Mouse (Mus musculus) liver, embryonic 14.5 days (tissue): ENCODE measurements around the gene Dhrs7c. TPM values are rescaled to one million over a fixed set of nuclear protein-coding genes. Genes with fewer than 3 reads are reported as not detected.

ENCODE experiments used
- ATAC-seq: fragments of 200-750 bp; cut with Nextera tagmentation; 2 replicates; pipeline ENCODE4 v1.8.0; 2017; ENCODE audit warnings: moderate number of reproducible peaks, mild to moderate bottlenecking, moderate library complexity; ENCODE audit not compliant: insufficient read depth
- DNase-seq, 3 experiments: peaks; one replicate each; pipeline ENCODE4 v3.0.0-alpha.2; 2012 to 2013; ENCODE audit warnings: low read depth in 3 of 3, low spot score in 3 of 3
- H3K27ac ChIP-seq: fragments of 300-500 bp; sonication (generic); 2 replicates; pipeline ENCODE4 v1.5.1; 2014; ENCODE audit warnings: moderate library complexity, mild to moderate bottlenecking, control low read depth, inconsistent platforms
- H3K27me3 ChIP-seq: fragments of 300-500 bp; sonication (generic); 2 replicates; pipeline ENCODE4 v1.6.1; 2014; ENCODE audit warnings: mild to moderate bottlenecking, low read length, moderate library complexity; ENCODE audit not compliant: control insufficient read depth, insufficient read depth
- H3K36me3 ChIP-seq: fragments of 300-500 bp; sonication (generic); replicated peaks from 2 replicates; pipeline ENCODE4 v1.6.1; 2014; ENCODE audit warnings: low read depth; ENCODE audit not compliant: control insufficient read depth, insufficient read depth
- H3K4me1 ChIP-seq, 2 experiments: fragments of 200-500 bp in 1 of 2; fragments of 300-500 bp in 1 of 2; sonication (generic) in 1 of 2; replicated peaks; 2 replicates each; pipeline ENCODE4 v1.6.1; 2012 to 2014; ENCODE audit warnings: antibody characterized with exemption in 1 of 2, inconsistent platforms in 1 of 2, low read length in 1 of 2; ENCODE audit not compliant: control insufficient read depth in 2 of 2, insufficient read depth in 2 of 2
- H3K4me2 ChIP-seq: fragments of 300-500 bp; sonication (generic); 2 replicates; pipeline ENCODE4 v1.6.1; 2014; ENCODE audit warnings: low read depth, mild to moderate bottlenecking, control low read depth, moderate library complexity
- H3K4me3 ChIP-seq, 2 experiments: fragments of 200-500 bp in 1 of 2; fragments of 300-500 bp in 1 of 2; sonication (generic) in 1 of 2; 2 replicates each; pipeline ENCODE4 v1.5.1; 2012 to 2014; ENCODE audit warnings: low read depth in 2 of 2, low read length in 2 of 2, mild to moderate bottlenecking in 2 of 2, control low read depth in 1 of 2, inconsistent platforms in 1 of 2, moderate library complexity in 1 of 2; ENCODE audit not compliant: insufficient read depth in 1 of 2
- H3K9ac ChIP-seq: fragments of 300-500 bp; sonication (generic); replicated peaks from 2 replicates; pipeline ENCODE4 v1.6.1; 2014; ENCODE audit warnings: mild to moderate bottlenecking, control low read depth, moderate library complexity
- H3K9me3 ChIP-seq: fragments of 300-500 bp; sonication (generic); 2 replicates; pipeline ENCODE4 v1.6.1; 2016; ENCODE audit warnings: low read length, mixed read lengths; ENCODE audit not compliant: control insufficient read depth
- CTCF ChIP-seq: IDR thresholded peaks from 2 replicates; pipeline ENCODE4 v1.5.1; 2016; ENCODE audit warnings: antibody characterized with exemption, low read depth, control low read depth
- EP300 ChIP-seq: IDR thresholded peaks from 2 replicates; pipeline ENCODE4 v1.6.1; 2016; ENCODE audit warnings: antibody characterized with exemption, low read depth
- WGBS: fragments of 180-500 bp; shearing (Covaris S2); extraction: QIAGEN DNeasy Blood & Tissue Kit; methylation state at CpG from one replicate; pipeline ENCODE4 v1.1.7; 2014; ENCODE audit not compliant: insufficient replicate concordance; 5-methylcytosine and 5-hydroxymethylcytosine counted together
- polyA plus RNA-seq, 2 experiments: library from polyadenylated mRNA; depleted of rRNA in 1 of 2; stranded (reverse) in 1 of 2; unstranded in 1 of 2; fragments of >200 nt; fragmentation: Nextera tagmentation in 1 of 2; extraction: Ambion mirVana in 1 of 2; gene quantifications; 2 replicates each; pipeline versions ENCODE4 v1.2.1 to v1.2.3; 2012 to 2014

Dhrs7c gene
- polyA plus RNA-seq, 2 experiments = not detected

GRCm38 (mm10) chr11:67820221-67820620 is 22.2 kb downstream of the Dhrs7c start:
- WGBS = 21% methylated on average over 4 of the region's 4 CpGs
- ATAC-seq = no peak
- TF ChIP-seq EP300 = no peak
- TF ChIP-seq CTCF = peak; percentile 58

GRCm38 (mm10) chr11:67821560-67821959 is 23.6 kb downstream of the Dhrs7c start:
- H3K4me1 ChIP-seq = no peaks in the 10 kb centered on the region
- TF ChIP-seq CTCF (no peak), EP300 (no peak)
- ATAC-seq = no peak
- no peaks in the 10 kb centered on the region for H3K9me3 ChIP-seq
- H3K36me3 ChIP-seq = no peaks in the 10 kb centered on the region
- WGBS = 66% methylated on average over 6 of the region's 6 CpGs
- H3K27me3 ChIP-seq = no peaks in the 10 kb centered on the region
- no peak overlapping the region for H3K27ac ChIP-seq
- no peak overlapping the region for H3K4me3 ChIP-seq
- no peak overlapping the region for H3K9ac ChIP-seq
- H3K4me2 ChIP-seq = no peak overlapping the region
- no peak for DNase-seq

More at GRCm38 (mm10) chr11:67820221-67820620, 22.2 kb downstream of the Dhrs7c start:
- no peak for DNase-seq
- H3K9me3 ChIP-seq = no peaks in the 10 kb centered on the region
- no peak overlapping the region for H3K4me2 ChIP-seq
- no peaks in the 10 kb centered on the region for H3K27me3 ChIP-seq
- H3K27ac ChIP-seq = no peak overlapping the region
- no peak overlapping the region for H3K4me3 ChIP-seq
- no peaks in the 10 kb centered on the region for H3K4me1 ChIP-seq
- no peak overlapping the region for H3K9ac ChIP-seq
- no peaks in the 10 kb centered on the region for H3K36me3 ChIP-seq

DNA sequence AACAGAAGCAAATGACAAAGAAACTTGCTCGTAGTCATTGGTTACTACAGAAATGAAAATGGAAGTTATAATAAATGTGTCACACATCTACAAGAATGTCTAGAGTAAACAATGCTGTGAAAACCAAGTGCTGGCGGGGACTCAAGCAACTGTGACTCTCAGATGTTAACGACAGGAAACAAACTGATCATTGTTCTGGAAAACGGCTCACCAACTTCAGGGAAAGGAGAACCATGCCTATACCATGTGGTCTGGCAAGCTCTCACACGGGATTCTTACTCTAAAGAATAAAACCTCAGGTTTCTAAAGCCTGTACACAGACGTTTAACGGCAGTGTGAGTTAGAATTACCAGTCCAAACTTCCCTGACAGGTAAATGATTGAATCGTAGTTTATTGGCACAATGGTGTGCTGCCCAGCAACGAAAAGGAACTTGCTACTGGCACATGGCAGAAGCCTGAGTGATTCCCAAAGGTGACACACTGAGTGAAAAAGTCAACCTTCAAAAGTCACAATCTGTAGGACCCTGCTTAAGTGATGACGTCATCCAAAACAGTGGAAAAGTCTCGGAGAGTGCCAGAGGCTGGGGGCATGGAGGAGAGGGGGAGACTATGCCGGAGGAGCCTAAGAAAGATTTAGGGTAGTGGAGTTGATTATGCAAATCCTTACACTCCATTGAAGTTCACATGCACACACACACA is 30.5 kb downstream of the Dhrs7c start:
- H3K9me3 ChIP-seq = no peaks in the 10 kb centered on the region
- no peak overlapping the region for H3K27ac ChIP-seq
- DNase-seq (no peak), ATAC-seq (no peak)
- no peaks in the 10 kb centered on the region for H3K27me3 ChIP-seq
- H3K4me2 ChIP-seq = no peak overlapping the region
- 33% methylated on average over 12 of the region's 12 CpGs for WGBS
- H3K36me3 ChIP-seq = no peaks in the 10 kb centered on the region
- H3K9ac ChIP-seq = no peak overlapping the region
- H3K4me1 ChIP-seq = no peaks in the 10 kb centered on the region
- TF ChIP-seq CTCF (no peak), EP300 (no peak)
- H3K4me3 ChIP-seq = no peak overlapping the region

DNA sequence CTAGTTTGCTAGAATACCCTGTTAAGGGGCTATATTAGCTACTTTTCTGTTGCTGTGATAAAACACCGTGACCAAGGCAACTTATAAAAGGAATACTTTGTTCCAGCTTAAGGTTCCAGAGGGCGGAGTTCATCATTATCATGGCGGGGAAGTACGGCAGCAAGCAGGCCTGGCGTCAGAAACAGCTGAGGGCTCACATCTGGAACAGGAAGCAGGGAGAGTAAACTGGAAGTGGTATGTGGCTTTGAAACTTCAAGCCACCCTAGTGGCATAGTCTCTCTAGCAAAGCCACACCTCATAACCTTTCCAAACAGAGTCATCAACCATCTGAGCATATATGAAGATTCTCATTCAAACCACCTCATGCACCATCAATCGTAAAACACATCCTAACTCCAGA is 31.5 kb downstream of the Dhrs7c start:
- WGBS = 39% methylated on average over 6 of the region's 6 CpGs
- ATAC-seq = no peak
- Histone ChIP-seq H3K4me2 (no peak overlapping the region), H3K4me3 (no peak overlapping the region), H3K36me3 (no peaks in the 10 kb centered on the region), H3K4me1 (no peaks in the 10 kb centered on the region), H3K27ac (no peak overlapping the region), H3K9ac (no peak overlapping the region), H3K9me3 (no peaks in the 10 kb centered on the region), H3K27me3 (no peaks in the 10 kb centered on the region)
- no peak for TF ChIP-seq EP300
- TF ChIP-seq CTCF = no peak
- no peak for DNase-seq

- WGBS = 54% methylated on average over 5 of the region's 5 CpGs
- no peak for DNase-seq
- no peak for ATAC-seq
- Histone ChIP-seq H3K4me1 (no peaks in the 10 kb centered on the region), H3K27ac (no peak overlapping the region), H3K4me3 (no peak overlapping the region), H3K9ac (no peak overlapping the region), H3K9me3 (no peaks in the 10 kb centered on the region), H3K36me3 (no peaks in the 10 kb centered on the region), H3K27me3 (no peaks in the 10 kb centered on the region), H3K4me2 (no peak overlapping the region)
- no peak for TF ChIP-seq CTCF
- no peak for TF ChIP-seq EP300
Observed at GRCm38 (mm10) chr11:67831820-67832219, 33.8 kb downstream of the Dhrs7c start.
